Mouse (Mus musculus) gastrocnemius, adult 8-10 months (tissue): ENCODE results near the gene Rem2. TPM values are rescaled to one million over a fixed set of nuclear protein-coding genes. Genes with fewer than 3 reads are reported as not detected.

Experiments
- DNase-seq, 2 experiments: peaks; one replicate each; pipeline ENCODE4 v3.0.0; 2022; ENCODE audit warnings: low spot score in 2 of 2
- total RNA-seq, 4 experiments: library from RNA; stranded (reverse); gene quantifications; 2 replicates each; pipeline ENCODE4 v1.2.4; 2022

Rem2 gene
- total RNA-seq, 4 experiments from 2014 or later: not detected

GRCm38 (mm10) chr14:54443712-54444618 is 31.9 kb upstream of the Rem2 start:
- DNase-seq: peak; percentile 65 to 70

- no peak for DNase-seq
Observed at GRCm38 (mm10) chr14:54445476-54445875, 30.4 kb upstream of the Rem2 start.

DNA sequence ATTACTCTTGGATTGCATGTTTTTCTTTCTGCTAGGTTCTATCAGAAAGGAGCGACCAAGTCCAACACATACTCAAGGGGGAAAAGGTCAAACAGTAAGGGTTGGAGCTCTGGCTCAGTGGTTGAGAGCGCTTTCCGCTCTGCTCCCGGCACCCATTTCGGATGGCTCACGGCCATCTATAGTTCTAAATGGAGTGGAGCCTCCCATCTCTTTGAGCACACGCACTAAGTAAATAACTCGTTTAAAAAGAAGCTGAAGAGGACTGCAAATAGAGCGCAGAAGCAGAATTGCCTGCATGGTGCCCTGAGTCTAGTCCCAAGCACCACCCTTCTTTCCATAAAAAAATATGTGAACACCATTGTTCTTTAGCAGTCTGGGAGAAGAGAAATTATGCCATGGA is 22.3 kb upstream of the Rem2 start:
- no peak for DNase-seq

DNA sequence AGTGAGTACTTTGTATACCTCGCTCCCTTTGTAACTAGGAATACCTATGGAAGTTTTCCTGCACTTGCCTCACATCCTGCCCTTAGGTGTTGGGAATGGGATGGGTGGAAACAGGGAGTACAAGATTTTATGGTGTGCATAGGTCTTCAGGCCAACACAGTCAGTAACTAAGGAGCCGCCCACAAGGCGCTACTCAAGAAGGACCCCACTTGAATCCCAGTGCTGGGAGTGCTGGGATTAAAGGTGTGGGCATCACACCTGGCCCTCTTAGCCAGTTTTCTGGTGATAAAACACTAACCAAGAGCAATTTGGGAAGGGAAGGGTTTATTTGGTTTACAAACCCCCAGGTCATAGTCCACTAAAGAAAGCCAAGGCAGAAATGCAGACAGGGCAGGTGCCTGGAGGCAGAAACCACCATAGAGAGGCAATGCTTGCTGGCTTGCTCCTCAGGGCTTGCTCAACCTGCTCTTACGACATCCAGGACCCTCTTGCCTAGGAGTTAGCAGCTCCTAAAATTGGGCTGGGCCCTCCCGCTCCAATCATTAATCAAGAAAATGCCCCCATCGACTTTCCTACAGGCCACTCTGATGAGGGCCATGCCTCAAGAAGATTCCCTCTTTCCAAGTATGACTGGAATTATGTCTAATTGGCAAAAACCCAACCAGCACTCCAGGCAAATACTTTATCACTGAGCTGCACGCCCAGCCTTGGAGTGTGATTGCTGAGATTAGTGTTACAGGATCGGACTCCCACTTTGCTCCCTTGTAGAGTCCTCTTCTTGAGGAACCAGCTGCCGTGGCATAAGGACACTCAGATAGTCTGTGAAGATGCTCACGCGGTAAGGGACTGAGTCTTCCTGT is 21.0 kb upstream of the Rem2 start:
- no peak for DNase-seq

GRCm38 (mm10) chr14:54457907-54458569 is 17.9 kb upstream of the Rem2 start:
- DNase-seq: no peak

- DNase-seq: no peak
Observed at GRCm38 (mm10) chr14:54462146-54462545, 13.8 kb upstream of the Rem2 start.

DNA sequence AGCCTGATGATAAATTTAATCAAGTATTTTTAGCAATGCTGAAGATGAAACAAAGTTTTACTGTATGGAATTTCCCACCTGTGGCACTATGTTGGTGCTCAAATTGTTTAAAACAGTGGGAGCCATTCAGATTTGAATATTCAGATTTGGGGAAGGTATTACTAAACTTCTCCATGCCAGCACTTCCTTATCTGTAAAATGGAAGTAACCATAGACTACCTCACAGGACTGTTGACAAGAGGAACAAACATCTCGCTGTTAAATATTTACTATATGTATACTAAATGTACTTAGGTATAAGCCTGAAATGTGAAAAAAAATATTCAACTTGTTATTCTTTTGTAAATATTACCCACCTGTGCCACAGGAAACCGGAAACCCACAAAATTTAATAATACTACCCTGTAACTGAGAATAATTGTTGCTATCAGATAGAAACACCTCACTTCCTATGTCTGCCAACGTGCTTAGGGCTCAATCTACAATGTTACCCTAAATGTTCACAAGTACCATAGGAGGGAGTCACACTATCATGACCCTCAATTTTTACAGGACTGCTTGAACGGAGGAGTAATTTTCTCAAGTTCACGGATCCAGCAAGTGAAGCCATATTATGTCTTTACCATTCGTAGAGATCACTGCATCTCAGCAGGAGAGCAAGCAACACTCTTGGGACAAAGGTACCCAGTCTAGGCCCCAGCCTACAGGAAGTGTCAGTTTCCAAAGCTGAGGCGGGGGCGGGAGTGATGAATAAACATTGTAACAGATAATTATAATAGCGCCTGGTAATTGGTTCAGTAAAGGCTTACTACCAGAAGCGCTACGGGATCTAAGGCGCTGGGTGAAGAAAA is 12.6 kb upstream of the Rem2 start:
- no peak for DNase-seq

DNA sequence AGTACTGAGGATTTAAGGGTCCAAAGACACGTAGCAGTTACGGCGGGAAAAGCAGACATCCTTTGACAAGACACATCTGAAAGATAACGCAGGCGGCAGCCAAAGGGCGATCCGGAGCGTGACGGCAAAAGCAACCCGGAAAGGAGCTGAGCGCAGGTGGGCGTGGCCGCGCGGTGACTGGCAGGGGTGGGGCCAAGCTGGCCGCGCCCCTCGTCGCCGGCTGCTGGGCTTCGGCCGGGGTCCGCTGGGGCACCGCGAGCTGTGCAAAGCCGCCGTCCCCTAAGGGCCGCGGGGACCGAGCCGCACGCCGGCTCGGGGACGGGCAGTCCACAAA is 12.0 kb upstream of the Rem2 start, which contains the start of gene Lrp10:
TSS of gene Lrp10 (plus strand) at position 179 of the 334 bp plus-strand sequence.
- DNase-seq: peak; percentile 78 to 81

DNA sequence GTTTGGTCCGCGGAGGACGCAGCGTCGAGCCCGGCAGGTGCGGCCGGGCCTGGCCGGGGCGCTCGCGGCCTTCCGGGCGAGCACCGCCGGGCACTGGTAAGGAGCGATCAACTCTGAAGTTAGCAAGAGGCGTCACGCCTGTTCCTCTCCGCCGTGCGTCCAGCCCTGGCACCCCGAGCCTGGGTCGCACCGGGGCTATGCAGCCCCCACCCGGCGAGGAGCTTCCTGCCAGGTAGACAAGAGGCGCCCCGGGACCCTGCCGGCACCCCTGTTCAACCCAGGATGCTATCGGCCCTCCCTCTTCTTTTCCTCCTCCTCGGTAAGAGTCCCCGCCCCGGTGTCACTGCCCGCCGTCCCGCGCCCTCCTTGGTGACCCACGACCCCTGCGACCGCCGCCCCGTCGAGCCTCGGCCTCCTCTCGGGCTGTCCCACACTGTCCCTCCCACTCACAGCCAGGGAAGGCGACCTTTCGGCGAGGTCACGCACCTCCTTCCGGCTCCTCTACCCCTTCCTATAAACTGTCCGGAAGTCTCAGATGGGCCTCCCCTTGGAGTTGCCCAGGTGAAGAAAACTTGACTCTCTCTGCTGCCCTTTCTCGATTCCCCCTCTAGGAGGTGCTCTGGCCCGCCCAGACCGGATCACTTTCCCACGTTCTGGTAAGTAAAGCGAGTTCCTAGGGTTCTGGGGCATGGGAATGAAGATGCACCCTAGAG is 11.5 kb upstream of the Rem2 start:
- DNase-seq: peak; percentile 34 to 46

- no peak for DNase-seq
Observed at GRCm38 (mm10) chr14:54471467-54471866, 4.4 kb upstream of the Rem2 start.

DNA sequence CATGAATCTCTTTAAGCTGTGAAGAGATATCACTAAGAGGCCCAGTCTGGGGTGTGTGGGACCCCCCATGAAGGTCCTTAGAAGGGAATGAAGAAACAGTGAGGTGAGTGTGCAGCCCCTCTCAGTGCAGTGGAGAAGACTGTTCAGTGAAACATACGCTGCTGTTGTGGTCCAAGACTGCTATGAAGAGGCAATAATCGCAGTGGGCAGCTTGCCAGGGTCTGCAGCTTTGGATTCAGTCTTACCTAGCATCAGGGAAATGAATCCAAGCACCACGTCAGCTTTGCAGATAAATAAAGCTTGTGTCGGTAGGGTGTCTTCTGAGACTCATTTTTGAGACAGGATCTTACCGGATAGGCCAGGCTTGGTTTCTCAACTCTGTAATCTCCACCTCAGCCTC is 3.2 kb upstream of the Rem2 start:
- no peak for DNase-seq

GRCm38 (mm10) chr14:54474744-54475143 is 1.2 kb upstream of the Rem2 start:
- DNase-seq: no peak

DNA sequence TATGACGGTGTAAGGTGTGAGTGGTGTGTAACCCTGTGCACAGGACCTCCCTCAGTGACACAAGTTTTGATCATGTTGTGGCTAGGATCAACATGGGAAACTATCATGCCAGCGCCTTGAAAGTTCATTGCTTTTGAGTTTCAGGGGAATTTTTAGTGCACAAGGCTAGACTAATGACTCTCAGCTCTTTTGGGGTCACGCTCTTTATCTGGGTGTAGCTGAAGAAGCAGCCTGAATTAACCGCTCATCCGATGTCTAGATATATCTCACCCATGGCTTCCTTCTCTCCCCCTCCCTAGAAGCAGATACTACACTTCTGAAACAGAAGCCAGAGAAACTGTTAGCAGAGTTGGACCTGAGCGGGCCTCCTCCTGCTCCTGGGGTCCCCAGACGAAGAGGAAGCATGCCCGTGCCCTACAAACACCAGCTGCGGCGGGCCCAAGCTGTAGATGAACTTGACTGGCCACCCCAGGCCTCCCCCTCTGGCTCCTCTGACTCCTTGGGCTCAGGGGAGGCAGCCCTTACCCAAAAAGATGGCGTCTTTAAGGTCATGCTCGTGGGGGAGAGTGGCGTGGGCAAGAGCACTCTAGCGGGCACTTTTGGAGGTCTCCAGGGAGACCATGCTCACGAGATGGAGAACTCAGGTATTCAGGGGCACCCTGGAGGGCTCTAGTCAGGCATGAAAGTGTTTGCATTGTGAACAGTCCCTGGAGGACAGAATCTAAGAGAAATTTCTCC is 1.4 kb downstream of the Rem2 start:
- DNase-seq: no peak

GRCm38 (mm10) chr14:54479451-54479920 is 3.6 kb downstream of the Rem2 start:
- no peak for DNase-seq

GRCm38 (mm10) chr14:54480673-54481072 is 4.8 kb downstream of the Rem2 start:
- DNase-seq: no peak

DNA sequence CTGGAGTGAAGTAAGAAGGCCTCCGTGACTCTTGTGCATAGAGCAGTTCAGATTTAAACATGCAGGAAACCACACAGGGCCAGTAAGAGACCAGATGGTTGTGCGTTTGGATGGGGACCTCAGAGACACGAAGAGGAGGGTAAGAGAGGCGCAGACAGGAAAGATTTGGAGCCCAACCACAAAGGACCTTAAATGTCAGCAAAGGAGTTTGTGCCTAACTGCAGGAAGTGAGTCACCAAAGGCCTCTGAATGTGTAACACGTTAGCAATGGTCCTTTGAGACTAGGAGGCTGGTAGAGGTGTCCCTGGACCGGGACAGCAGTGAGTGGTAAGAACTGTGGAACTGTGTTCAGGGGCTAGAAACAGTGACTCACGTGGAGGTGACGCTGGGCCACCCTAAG is 5.5 kb downstream of the Rem2 start:
- DNase-seq: no peak

DNA sequence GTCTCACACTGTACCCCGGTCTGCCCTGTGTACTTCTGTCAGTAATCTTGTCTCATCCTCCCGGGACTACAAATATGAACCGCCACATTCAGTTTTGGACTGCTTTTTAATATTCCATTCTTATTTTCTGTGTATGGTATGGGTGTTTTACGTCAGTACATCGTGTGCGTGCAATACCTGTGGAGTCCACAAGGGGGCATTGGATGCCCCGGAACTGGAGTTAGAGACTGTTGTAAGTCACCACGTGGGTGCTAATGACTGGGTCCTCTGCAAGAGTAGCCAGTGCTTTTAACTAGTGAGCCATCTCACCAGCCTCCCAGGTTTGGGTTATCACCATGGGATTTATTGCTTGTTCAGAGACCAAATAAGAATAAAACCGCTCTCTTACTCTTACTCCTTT is 6.6 kb downstream of the Rem2 start:
- no peak for DNase-seq

- DNase-seq: no peak
Observed at GRCm38 (mm10) chr14:54485899-54486298, 10.0 kb downstream of the Rem2 start.

DNA sequence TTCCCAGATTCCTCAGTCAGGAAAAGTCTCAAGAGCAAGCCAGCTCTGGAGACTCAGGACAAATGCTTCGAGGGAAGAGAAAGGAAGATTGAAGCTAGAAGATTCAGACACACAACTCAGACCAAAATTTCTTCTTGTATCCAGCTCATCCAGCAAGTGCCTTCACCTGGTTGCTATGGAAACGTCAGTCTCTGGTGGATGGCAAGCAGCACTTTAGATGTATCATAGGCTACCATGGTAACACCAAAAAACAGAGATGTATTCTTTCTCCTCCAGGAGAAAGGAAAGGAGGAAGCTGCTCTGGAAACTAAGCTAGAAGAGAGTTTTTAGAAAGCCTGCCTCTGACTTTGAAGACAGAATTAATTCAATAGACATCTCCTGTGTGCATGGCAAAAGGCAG is 11.8 kb downstream of the Rem2 start:
- no peak for DNase-seq
